Mouse (Mus musculus): ENCODE data around the gene Skap1.

GRCm38 (mm10) chr11:96582595-96582994 is 118.2 kb downstream of the Skap1 start:
- no peak for TF ChIP-seq CTCF (IDR thresholded peaks at IDR 0.05; ENCODE audit: borderline replicate concordance, extremely low read depth, insufficient read depth, insufficient read length)
- no peak for TF ChIP-seq POLR2A (IDR thresholded peaks at IDR 0.05; ENCODE audit: borderline replicate concordance, extremely low read depth, insufficient read depth, insufficient read length, poor library complexity, severe bottlenecking)
